Mouse (Mus musculus): ENCODE measurements at regions not wholly inside any gene's neighbourhood (a gene's known extent, or its start where the extent isn't known, plus 50 kb on each side); places are given as distances from the start of the nearest gene placed in this dataset.
"Not testable (repeated sequence)": the region's sequence is repeated elsewhere in the genome, so short reads cannot be mapped to it uniquely, and the experiment has no call there.

- no peak overlapping the region for H3K4me2 ChIP-seq (ENCODE audit: low read depth, low read length, poor library complexity, severe bottlenecking)
- ATAC-seq (ENCODE audit: low FRiP score) = no peak
- H3K9ac ChIP-seq (replicated peaks; ENCODE audit: low read length, poor library complexity, severe bottlenecking) = no peak overlapping the region
- H3K27me3 ChIP-seq (ENCODE audit: insufficient read depth, low read length) = no peaks in the 10 kb centered on the region
- H3K4me3 ChIP-seq (ENCODE audit: low read depth, low read length) = no peak overlapping the region
- no peaks in the 10 kb centered on the region for H3K36me3 ChIP-seq (ENCODE audit: insufficient read depth, low read length)
- TF ChIP-seq CTCF (IDR thresholded peaks at IDR 0.05) = no peak
- H3K4me1 ChIP-seq (ENCODE audit: insufficient read depth, low read length) = no peaks in the 10 kb centered on the region
- no peak for DNase-seq (ENCODE audit: low spot score)
- H3K27ac ChIP-seq (ENCODE audit: low read depth, low read length) = no peak overlapping the region
- H3K9me3 ChIP-seq (ENCODE audit: low read length) = no peaks in the 10 kb centered on the region
- WGBS = 100% methylated on average over 1 of the region's 1 CpGs
Measured at GRCm38 (mm10) chr19:19636055-19636454, 525.1 kb upstream of the Rorb start.

GRCm38 (mm10) chr19:19587866-19588265 is 476.9 kb upstream of the Rorb start:
- DNase-seq (ENCODE audit: low spot score) = no peak
- WGBS = 61% methylated on average over 2 of the region's 2 CpGs

GRCm38 (mm10) chr19:19575000-19575544 is 464.1 kb upstream of the Rorb start:
- WGBS = 90% methylated on average over 10 of the region's 10 CpGs
- DNase-seq (ENCODE audit: low spot score); ATAC-seq (ENCODE audit: low FRiP score): not testable (repeated sequence)

More at GRCm38 (mm10) chr19:19587866-19588265, 476.9 kb upstream of the Rorb start:
- H3K36me3 ChIP-seq (ENCODE audit: insufficient read depth, low read length) = no peaks in the 10 kb centered on the region
- no peak overlapping the region for H3K9ac ChIP-seq (replicated peaks; ENCODE audit: low read length, poor library complexity, severe bottlenecking)
- no peaks in the 10 kb centered on the region for H3K4me1 ChIP-seq (ENCODE audit: insufficient read depth, low read length)
- H3K27ac ChIP-seq (ENCODE audit: low read depth, low read length) = no peak overlapping the region
- ATAC-seq (ENCODE audit: low FRiP score) = no peak
- H3K4me3 ChIP-seq (ENCODE audit: low read depth, low read length) = no peak overlapping the region
- no peak for TF ChIP-seq CTCF (IDR thresholded peaks at IDR 0.05)
- no peaks in the 10 kb centered on the region for H3K9me3 ChIP-seq (ENCODE audit: low read length)
- H3K4me2 ChIP-seq (ENCODE audit: low read depth, low read length, poor library complexity, severe bottlenecking) = no peak overlapping the region
- H3K27me3 ChIP-seq (ENCODE audit: insufficient read depth, low read length) = no peaks in the 10 kb centered on the region

GRCm38 (mm10) chr19:19564657-19565056 is 453.7 kb upstream of the Rorb start:
- Histone ChIP-seq H3K36me3 (ENCODE audit: insufficient read depth, low read length) (no peaks in the 10 kb centered on the region), H3K9me3 (ENCODE audit: low read length) (no peaks in the 10 kb centered on the region), H3K4me2 (ENCODE audit: low read depth, low read length, poor library complexity, severe bottlenecking) (no peak overlapping the region), H3K9ac (replicated peaks; ENCODE audit: low read length, poor library complexity, severe bottlenecking) (no peak overlapping the region), H3K27ac (ENCODE audit: low read depth, low read length) (no peak overlapping the region), H3K4me1 (ENCODE audit: insufficient read depth, low read length) (no peaks in the 10 kb centered on the region), H3K4me3 (ENCODE audit: low read depth, low read length) (no peak overlapping the region), H3K27me3 (ENCODE audit: insufficient read depth, low read length) (no peaks in the 10 kb centered on the region)
- no peak for TF ChIP-seq CTCF (IDR thresholded peaks at IDR 0.05)
- ATAC-seq (ENCODE audit: low FRiP score) (no peak), DNase-seq (ENCODE audit: low spot score) (peak; percentile 48)
- WGBS = 78% methylated on average over 2 of the region's 2 CpGs

More at GRCm38 (mm10) chr19:19575000-19575544, 464.1 kb upstream of the Rorb start:
- not testable (repeated sequence) for H3K9ac ChIP-seq (replicated peaks; ENCODE audit: low read length, poor library complexity, severe bottlenecking); H3K27ac ChIP-seq (ENCODE audit: low read depth, low read length); H3K27me3 ChIP-seq (ENCODE audit: insufficient read depth, low read length); H3K9me3 ChIP-seq (ENCODE audit: low read length); H3K4me3 ChIP-seq (ENCODE audit: low read depth, low read length); H3K4me1 ChIP-seq (ENCODE audit: insufficient read depth, low read length); H3K36me3 ChIP-seq (ENCODE audit: insufficient read depth, low read length); H3K4me2 ChIP-seq (ENCODE audit: low read depth, low read length, poor library complexity, severe bottlenecking)

GRCm38 (mm10) chr19:19535131-19535530 is 424.1 kb upstream of the Rorb start:
- ATAC-seq (ENCODE audit: low FRiP score) (no peak), DNase-seq (ENCODE audit: low spot score) (peak; percentile 41)
- TF ChIP-seq CTCF (IDR thresholded peaks at IDR 0.05) = no peak
- Histone ChIP-seq H3K36me3 (ENCODE audit: insufficient read depth, low read length) (no peaks in the 10 kb centered on the region), H3K27ac (ENCODE audit: low read depth, low read length) (no peak overlapping the region), H3K4me1 (ENCODE audit: insufficient read depth, low read length) (no peaks in the 10 kb centered on the region), H3K4me2 (ENCODE audit: low read depth, low read length, poor library complexity, severe bottlenecking) (no peak overlapping the region), H3K9ac (replicated peaks; ENCODE audit: low read length, poor library complexity, severe bottlenecking) (no peak overlapping the region), H3K9me3 (ENCODE audit: low read length) (no peaks in the 10 kb centered on the region), H3K27me3 (ENCODE audit: insufficient read depth, low read length) (no peaks in the 10 kb centered on the region), H3K4me3 (ENCODE audit: low read depth, low read length) (no peak overlapping the region)
- 57% methylated on average over 2 of the region's 2 CpGs for WGBS

- WGBS = 67% methylated on average over 1 of the region's 1 CpGs
- Histone ChIP-seq H3K27me3 (ENCODE audit: insufficient read depth, low read length) (no peaks in the 10 kb centered on the region), H3K27ac (ENCODE audit: low read depth, low read length) (no peak overlapping the region), H3K4me3 (ENCODE audit: low read depth, low read length) (no peak overlapping the region), H3K9ac (replicated peaks; ENCODE audit: low read length, poor library complexity, severe bottlenecking) (no peak overlapping the region), H3K9me3 (ENCODE audit: low read length) (no peaks in the 10 kb centered on the region), H3K36me3 (ENCODE audit: insufficient read depth, low read length) (no peaks in the 10 kb centered on the region), H3K4me2 (ENCODE audit: low read depth, low read length, poor library complexity, severe bottlenecking) (no peak overlapping the region), H3K4me1 (ENCODE audit: insufficient read depth, low read length) (no peaks in the 10 kb centered on the region)
- ATAC-seq (ENCODE audit: low FRiP score) (no peak), DNase-seq (ENCODE audit: low spot score) (no peak)
- no peak for TF ChIP-seq CTCF (IDR thresholded peaks at IDR 0.05)
Measured at GRCm38 (mm10) chr19:19524232-19524631, 413.2 kb upstream of the Rorb start.

Measured in midbrain, postnatal 0 days (tissue).